Mouse (Mus musculus): ENCODE measurements around the gene Lrrc55. TPM values are rescaled to one million over a fixed set of nuclear protein-coding genes. Genes with fewer than 3 reads are reported as not detected.

The Lrrc55 gene
- total RNA-seq, 2 experiments from 2014 or later: 3.9 to 7.3 TPM

DNA sequence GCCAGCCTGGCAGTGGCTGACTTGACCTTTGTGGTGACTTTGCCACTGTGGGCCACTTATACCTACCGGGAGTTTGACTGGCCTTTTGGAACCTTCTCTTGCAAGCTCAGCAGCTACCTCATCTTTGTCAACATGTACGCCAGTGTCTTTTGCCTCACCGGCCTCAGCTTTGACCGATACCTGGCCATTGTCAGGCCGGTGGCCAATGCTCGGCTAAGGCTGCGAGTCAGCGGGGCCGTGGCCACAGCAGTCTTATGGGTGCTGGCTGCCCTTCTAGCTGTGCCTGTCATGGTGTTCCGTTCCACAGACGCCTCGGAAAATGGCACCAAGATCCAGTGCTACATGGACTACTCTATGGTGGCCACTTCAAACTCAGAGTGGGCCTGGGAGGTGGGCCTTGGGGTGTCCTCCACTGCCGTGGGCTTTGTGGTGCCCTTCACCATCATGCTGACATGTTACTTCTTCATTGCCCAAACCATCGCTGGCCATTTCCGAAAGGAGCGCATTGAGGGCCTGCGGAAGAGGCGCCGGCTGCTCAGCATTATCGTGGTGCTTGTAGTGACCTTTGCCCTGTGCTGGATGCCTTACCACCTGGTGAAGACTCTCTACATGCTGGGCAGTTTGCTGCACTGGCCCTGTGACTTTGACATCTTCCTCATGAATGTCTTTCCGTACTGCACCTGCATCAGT is 60.0 kb downstream of the Lrrc55 start:
- no peak for DNase-seq
- intact Hi-C loops (cut with DNase I; ENCODE audit: low total_unique reads): no loop called here

DNA sequence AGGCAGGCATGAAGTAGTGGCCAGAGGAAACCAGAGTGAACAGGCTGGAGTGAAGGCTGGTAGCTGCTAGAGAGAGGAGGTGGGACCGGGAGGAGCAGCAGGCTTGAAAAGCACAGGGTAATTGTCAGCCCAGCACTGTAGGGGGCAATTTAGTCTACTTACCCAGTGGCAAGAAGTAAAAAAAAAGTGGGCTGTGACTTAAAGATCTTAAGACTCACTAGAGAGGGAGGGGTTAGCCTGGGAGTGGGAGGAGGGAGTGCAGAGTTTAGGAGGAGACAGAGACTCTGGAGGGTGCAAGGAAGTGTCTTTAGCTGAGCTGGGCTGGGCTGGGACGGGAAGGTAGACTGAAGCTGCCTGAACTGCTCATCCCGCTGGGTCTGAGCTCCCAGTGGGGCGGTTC is 60.9 kb downstream of the Lrrc55 start, which contains the start of gene Aplnr:
Gene Aplnr (plus strand): TSS at position 137 of the 400 bp plus-strand sequence.
- DNase-seq: no peak

GRCm38 (mm10) chr2:85135099-85135498 is 61.9 kb downstream of the Lrrc55 start:
- intact Hi-C loops (cut with DNase I; ENCODE audit: low total_unique reads): no loop called here
- no peak for DNase-seq

More for the DNA sequence above, 60.9 kb downstream of the Lrrc55 start, which contains the start of gene Aplnr:
- intact Hi-C loops (cut with DNase I; ENCODE audit: low total_unique reads): no loop called here

- DNase-seq: no peak
- intact Hi-C loops (cut with DNase I; ENCODE audit: low total_unique reads): no loop called here
Observed at GRCm38 (mm10) chr2:85132204-85132603, 64.8 kb downstream of the Lrrc55 start.

DNA sequence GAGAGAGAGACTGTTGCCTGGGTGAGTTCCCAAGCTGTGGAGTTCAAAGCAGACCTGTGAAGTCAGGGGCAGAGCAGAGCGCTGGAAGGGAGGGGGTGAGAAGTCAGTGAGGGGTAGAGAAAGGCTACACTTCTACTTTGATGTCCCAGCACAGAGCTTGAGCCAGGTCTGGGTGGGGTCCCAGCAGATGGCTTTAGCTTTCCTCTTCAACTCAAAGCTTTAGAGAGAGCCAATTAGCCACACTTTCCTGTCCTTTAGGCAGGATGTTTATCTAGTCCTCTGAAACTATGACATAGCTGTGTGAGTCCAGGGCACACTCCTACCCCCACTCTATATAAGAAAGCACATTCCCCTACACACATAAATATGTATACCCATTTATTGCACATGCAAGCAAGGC is 65.3 kb downstream of the Lrrc55 start:
- DNase-seq: no peak
- intact Hi-C loops (cut with DNase I; ENCODE audit: low total_unique reads): no loop called here

DNA sequence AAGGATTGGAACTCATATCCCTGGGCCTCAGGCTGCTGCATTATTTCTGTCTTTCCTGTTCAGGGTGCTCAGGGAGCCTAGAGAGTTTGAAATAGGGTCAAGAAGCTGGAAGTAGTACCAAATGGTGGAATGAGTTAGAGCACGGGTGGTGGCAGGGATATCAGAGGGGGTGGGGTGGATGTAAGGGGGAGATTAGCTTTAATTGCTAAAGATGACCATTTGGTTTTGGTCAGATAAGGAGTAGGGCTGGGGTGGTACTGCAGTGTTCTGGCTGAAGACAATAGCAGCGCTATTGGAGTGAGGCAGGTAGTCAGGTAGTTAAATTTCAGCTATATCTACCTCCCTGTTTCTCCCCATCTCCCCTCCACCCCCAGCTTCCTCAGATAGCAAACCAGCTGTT is 65.8 kb downstream of the Lrrc55 start:
- DNase-seq: no peak
- intact Hi-C loops (cut with DNase I; ENCODE audit: low total_unique reads): no loop called here

DNA sequence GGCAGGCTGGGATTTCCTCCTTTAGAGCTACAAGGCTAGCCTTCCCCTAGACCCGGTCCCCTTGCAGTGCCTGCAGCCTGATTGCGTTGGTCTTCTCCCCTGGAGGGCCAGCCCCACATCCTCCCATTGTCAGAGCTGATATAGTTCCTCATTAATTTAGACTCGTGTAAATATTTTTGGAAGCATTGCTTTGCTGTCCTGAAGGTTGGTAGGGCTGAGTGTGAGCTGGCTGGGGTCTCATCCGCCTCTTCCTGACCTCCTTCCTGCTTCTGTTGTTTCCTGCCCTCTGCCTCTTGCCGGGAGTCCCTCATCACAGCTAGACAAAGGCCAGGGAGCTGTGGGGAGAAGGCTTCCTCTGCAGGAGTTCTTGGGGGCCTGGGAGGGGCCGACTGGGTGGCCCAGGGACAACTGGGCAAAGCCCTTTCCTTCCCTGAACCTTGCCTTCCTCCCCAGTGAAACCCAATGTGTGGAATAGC is 67.5 kb downstream of the Lrrc55 start:
- intact Hi-C loops (cut with DNase I; ENCODE audit: low total_unique reads): no loop called here

GRCm38 (mm10) chr2:85123869-85124535 is 73.0 kb downstream of the Lrrc55 start:
- peak; percentile 69 for DNase-seq
- intact Hi-C loops (cut with DNase I; ENCODE audit: low total_unique reads): loop anchor here (2.0 kb wide), 2 partner anchors 121 to 437 kb away; no protein-coding TSS in a partner anchor

More for the DNA sequence above, 67.5 kb downstream of the Lrrc55 start:
- no peak for DNase-seq

DNA sequence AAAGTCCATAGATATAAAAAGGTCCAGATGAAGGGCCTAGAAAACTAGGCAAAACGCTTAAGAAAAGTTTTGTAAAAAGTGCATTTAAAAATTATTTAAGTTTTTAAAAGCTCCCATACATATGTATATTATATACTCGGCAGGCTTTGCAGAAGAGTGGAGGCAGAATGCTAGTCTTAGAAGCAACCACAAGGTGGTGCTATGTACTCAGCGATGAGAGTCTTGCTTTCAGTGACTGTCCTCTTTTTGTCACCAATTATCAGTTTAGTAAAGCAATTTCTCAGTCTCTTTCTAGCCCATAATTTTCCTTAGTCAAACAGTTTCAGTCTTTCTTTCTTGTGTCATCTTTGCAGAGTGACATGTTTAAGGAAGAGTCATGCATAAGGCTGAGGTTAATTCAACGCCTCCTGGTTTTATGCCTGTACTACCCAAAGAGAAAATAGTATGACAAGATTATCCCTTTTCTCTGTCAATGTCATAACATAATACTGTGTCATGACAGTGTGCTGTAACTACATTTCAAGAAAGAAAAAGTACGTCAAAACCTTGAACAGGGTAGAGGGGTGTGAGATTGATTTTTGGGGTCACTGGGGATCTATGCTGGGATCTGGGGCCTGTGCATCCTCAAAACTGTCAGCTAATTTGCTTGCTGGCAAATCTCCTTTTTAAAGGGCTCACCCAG is 73.7 kb downstream of the Lrrc55 start:
- DNase-seq: no peak
- intact Hi-C loops (cut with DNase I; ENCODE audit: low total_unique reads): loop anchor here (2.0 kb wide), 2 partner anchors 121 to 437 kb away; no protein-coding TSS in a partner anchor

Other genes starting within 250 kb of the Lrrc55 start
- under 1 TPM in 1 of 2 experiments, not detected in 1; 0.29 TPM for gene Prg2, start 216.7 kb downstream of the Lrrc55 start, total RNA-seq (2021)
- gene Prg3, start 209.0 kb downstream of the Lrrc55 start, total RNA-seq (2021): not detected
- gene Ssrp1, start 160.0 kb downstream of the Lrrc55 start, total RNA-seq (2021): 10 to 100 TPM; 34.0 to 44.2 TPM
- gene P2rx3, start 159.7 kb downstream of the Lrrc55 start, total RNA-seq (2021): under 1 TPM; 0.89 to 0.92 TPM
- 10 to 100 TPM; 47.3 to 48.5 TPM for gene Tnks1bp1, start 149.2 kb downstream of the Lrrc55 start, total RNA-seq (2021)
- 10 to 100 TPM; 61.0 to 74.0 TPM for gene Aplnr, start 61.0 kb downstream of the Lrrc55 start, total RNA-seq (2021)
- gene Olfr987, start 142.1 kb upstream of the Lrrc55 start, total RNA-seq (2021): not detected
- not detected for gene Olfr988, start 166.0 kb upstream of the Lrrc55 start, total RNA-seq (2021)
- not detected for gene Olfr992, start 212.3 kb upstream of the Lrrc55 start, total RNA-seq (2021)
- not detected for gene Olfr993, start 217.7 kb upstream of the Lrrc55 start, total RNA-seq (2021)
- not detected for gene Olfr994, start 239.3 kb upstream of the Lrrc55 start, total RNA-seq (2021)
- not detected for gene Olfr995, start 246.4 kb upstream of the Lrrc55 start, total RNA-seq (2021)

Measured in gastrocnemius, postnatal 14 days (tissue).